In the genomic region with DNA sequence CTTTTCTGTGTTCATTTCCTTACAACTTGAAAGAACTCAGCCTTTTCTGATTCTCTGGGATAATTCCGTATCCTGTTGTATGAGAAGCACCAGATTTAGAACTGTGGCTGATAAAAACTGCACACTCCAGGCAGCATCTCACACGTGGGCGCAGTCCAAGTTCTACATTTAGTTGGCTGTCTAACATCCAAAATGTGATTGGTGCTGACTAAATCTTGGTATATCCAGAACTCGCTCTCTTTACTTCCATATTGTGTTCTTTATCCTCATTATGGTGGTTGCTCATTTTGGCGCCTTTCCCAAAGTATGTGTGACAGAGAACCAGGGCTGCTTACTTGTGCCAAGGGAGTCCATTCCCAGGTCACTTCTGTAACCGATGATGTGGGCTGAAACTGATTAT, we compare ENCODE assay signal across 12 mouse cellular contexts. TPM values are rescaled to one million over a fixed set of nuclear protein-coding genes. Genes with fewer than 3 reads are reported as not detected.
DNase-seq lines count a peak whose midpoint lies in the region; ATAC-seq lines count a peak whose summit lies in the region.
"Had no signal": no experiment of that assay in that cellular context is flagged by ENCODE, and none has a peak within 500 bp of the region (broad histone marks: within the 10 kb centered on the region; RNA-seq: fewer than 3 reads in every experiment).

No protein-coding gene starts in this region.

- WGBS in heart, embryonic 11.5 days (ENCODE audit: insufficient replicate concordance), result 77% methylated on average over 6 of the region's 6 CpGs
- WGBS in heart, embryonic 13.5 days, result 60% methylated on average over 6 of the region's 6 CpGs
- whole genome bisulfite sequencing in midbrain, embryonic 13.5 days, result 85% methylated on average over 6 of the region's 6 CpGs
- WGBS in hindbrain, embryonic 11.5 days, result 90% methylated on average over 6 of the region's 6 CpGs

- H3K36me3 ChIP-seq in heart, embryonic 11.5 days (ENCODE audit: control insufficient read depth, insufficient read depth, low read length), result no peaks in the 10 kb centered on the region
- no peaks in the 10 kb centered on the region for H3K36me3 ChIP-seq in heart, embryonic 13.5 days
- H3K36me3 ChIP-seq in midbrain, embryonic 13.5 days, result no peaks in the 10 kb centered on the region
- H3K36me3 ChIP-seq in hindbrain, embryonic 11.5 days (ENCODE audit: control insufficient read depth, insufficient read depth, low read length), result no peaks in the 10 kb centered on the region

- H3K9ac ChIP-seq in heart, embryonic 11.5 days (ENCODE audit: low read depth, low read length), result no peak overlapping the region
- no peak overlapping the region for H3K9ac ChIP-seq in heart, embryonic 13.5 days
- H3K9ac ChIP-seq in midbrain, embryonic 13.5 days (replicated peaks), result no peak overlapping the region
- H3K9ac ChIP-seq in hindbrain, embryonic 11.5 days (ENCODE audit: low read depth, low read length), result no peak overlapping the region

- intact Hi-C loops in left cerebral cortex, postnatal 36 days (cut with DNase I), result no loop called here
- intact Hi-C loops in gastrocnemius, postnatal 36 days (cut with DNase I), result no loop called here

- H3K4me3 ChIP-seq in heart, embryonic 11.5 days (ENCODE audit: low read depth, low read length), result no peak overlapping the region
- no peak overlapping the region for H3K4me3 ChIP-seq in heart, embryonic 13.5 days
- no peak overlapping the region for H3K4me3 ChIP-seq in midbrain, embryonic 13.5 days (replicated peaks)
- H3K4me3 ChIP-seq in hindbrain, embryonic 11.5 days (ENCODE audit: low read depth, low read length), result no peak overlapping the region

- no peak for ATAC-seq in heart, embryonic 11.5 days (replicated peaks; ENCODE audit: insufficient number of reproducible peaks, low FRiP score, low TSS enrichment)
- ATAC-seq in heart, embryonic 13.5 days (ENCODE audit: extremely low read depth, insufficient number of reproducible peaks, low FRiP score, low TSS enrichment), result no peak
- no peak for ATAC-seq in midbrain, embryonic 13.5 days
- ATAC-seq in hindbrain, embryonic 11.5 days (ENCODE audit: low FRiP score), result no peak
- ATAC-seq: activated CD4-positive, CD25-positive, alpha-beta regulatory T cell, adult 4 months; hindbrain, embryonic 16.5 days had no signal

- 0 out of 2 replicates have a peak, but pooled peaks cover 5% of the 10 kb centered on the region for H3K4me1 ChIP-seq in heart, embryonic 11.5 days (ENCODE audit: control insufficient read depth, insufficient read depth, low read length)
- peaks cover 20% of the 10 kb centered on the region for H3K4me1 ChIP-seq in heart, embryonic 13.5 days
- H3K4me1 ChIP-seq in midbrain, embryonic 13.5 days (replicated peaks), result peaks cover 17% of the 10 kb centered on the region
- H3K4me1 ChIP-seq in hindbrain, embryonic 11.5 days (replicated peaks; ENCODE audit: control insufficient read depth, insufficient read depth, low read length), result no peaks in the 10 kb centered on the region

- H3K9me3 ChIP-seq in heart, embryonic 11.5 days (replicated peaks; ENCODE audit: control insufficient read depth, low read length), result no peaks in the 10 kb centered on the region
- no peaks in the 10 kb centered on the region for H3K9me3 ChIP-seq in heart, embryonic 13.5 days
- H3K9me3 ChIP-seq in midbrain, embryonic 13.5 days, result no peaks in the 10 kb centered on the region
- H3K9me3 ChIP-seq in hindbrain, embryonic 11.5 days (ENCODE audit: control insufficient read depth, low read length), result no peaks in the 10 kb centered on the region

- H3K27me3 ChIP-seq in heart, embryonic 11.5 days (ENCODE audit: control insufficient read depth, insufficient read depth, low read length), result no peaks in the 10 kb centered on the region
- H3K27me3 ChIP-seq in heart, embryonic 13.5 days (replicated peaks), result no peaks in the 10 kb centered on the region
- no peaks in the 10 kb centered on the region for H3K27me3 ChIP-seq in midbrain, embryonic 13.5 days
- H3K27me3 ChIP-seq in hindbrain, embryonic 11.5 days (ENCODE audit: control insufficient read depth, insufficient read depth, low read length), result no peaks in the 10 kb centered on the region

- peak; percentile 27 for DNase-seq in heart, adult 8-10 months (ENCODE audit: low spot score)
- DNase-seq in cerebellum, adult 9-10 months, result peak; percentile 38
- DNase-seq in left cerebral cortex, postnatal 36 days (ENCODE audit: low spot score in 2 of 2), result peak; percentile 34 to 44
- no peak for DNase-seq in hindbrain, embryonic 11.5 days (ENCODE audit: low spot score)
- DNase-seq in gastrocnemius, postnatal 36 days, result no peak
- DNase-seq: kidney, postnatal 36 days had no signal

- no peak overlapping the region for H3K4me2 ChIP-seq in heart, embryonic 11.5 days
- H3K4me2 ChIP-seq in heart, embryonic 13.5 days, result 0 out of 2 replicates have a peak overlapping the region, but pooled peaks have one; percentile 16
- H3K4me2 ChIP-seq in midbrain, embryonic 13.5 days (replicated peaks), result no peak overlapping the region
- no peak overlapping the region for H3K4me2 ChIP-seq in hindbrain, embryonic 11.5 days (replicated peaks; ENCODE audit: low read depth, low read length)
- H3K4me2 ChIP-seq: midbrain, embryonic 11.5 days had no signal

- no peak overlapping the region for H3K27ac ChIP-seq in heart, embryonic 11.5 days (ENCODE audit: low read depth, low read length)
- H3K27ac ChIP-seq in heart, embryonic 13.5 days (replicated peaks), result no peak overlapping the region
- no peak overlapping the region for H3K27ac ChIP-seq in midbrain, embryonic 13.5 days
- H3K27ac ChIP-seq in hindbrain, embryonic 11.5 days (ENCODE audit: low read depth, low read length), result no peak overlapping the region

RNA-seq across cellular contexts. Expression of gene Fam174a, which starts 2.6 kb away (rescaled TPM):
- total RNA-seq in heart, adult 8-10 months (2022), result 10 to 100 TPM; 25.2 to 30.6 (median 27.3) TPM
- polyA plus RNA-seq in heart, embryonic 11.5 days (2014; fragmentation: Nextera tagmentation; extraction: Ambion mirVana), result 18.7 and 19.6 TPM in 2 replicates
- 20.7 and 26.0 TPM in 2 replicates for polyA plus RNA-seq in heart, embryonic 13.5 days (2015; fragmentation: Nextera tagmentation; extraction: Ambion mirVana)
- 10 to 100 TPM; 39.3 to 41.7 TPM for total RNA-seq in left cerebral cortex, postnatal 36 days (2021)
- polyA plus RNA-seq in midbrain, embryonic 13.5 days (2015; fragmentation: Nextera tagmentation; extraction: Ambion mirVana), result 20.4 and 24.5 TPM in 2 replicates
- 23.8 and 25.1 TPM in 2 replicates for polyA plus RNA-seq in hindbrain, embryonic 11.5 days (2014; fragmentation: Nextera tagmentation; extraction: Ambion mirVana)
- 10 to 100 TPM; 32.4 to 35.5 TPM for total RNA-seq in gastrocnemius, postnatal 36 days (2021)

Comparison
In these comparisons a context has a peak if more than half of its experiments do, and no peak if none do; other contexts are left out.
1. DNase-seq: peak in heart, adult 8-10 months (single experiment), cerebellum, adult 9-10 months (single experiment) and left cerebral cortex, postnatal 36 days (2 of 2); none in hindbrain, embryonic 11.5 days (single experiment) and gastrocnemius, postnatal 36 days (0 of 2).